Comparison of ENCODE assay signal across 11 mouse cellular contexts in the genomic region with DNA sequence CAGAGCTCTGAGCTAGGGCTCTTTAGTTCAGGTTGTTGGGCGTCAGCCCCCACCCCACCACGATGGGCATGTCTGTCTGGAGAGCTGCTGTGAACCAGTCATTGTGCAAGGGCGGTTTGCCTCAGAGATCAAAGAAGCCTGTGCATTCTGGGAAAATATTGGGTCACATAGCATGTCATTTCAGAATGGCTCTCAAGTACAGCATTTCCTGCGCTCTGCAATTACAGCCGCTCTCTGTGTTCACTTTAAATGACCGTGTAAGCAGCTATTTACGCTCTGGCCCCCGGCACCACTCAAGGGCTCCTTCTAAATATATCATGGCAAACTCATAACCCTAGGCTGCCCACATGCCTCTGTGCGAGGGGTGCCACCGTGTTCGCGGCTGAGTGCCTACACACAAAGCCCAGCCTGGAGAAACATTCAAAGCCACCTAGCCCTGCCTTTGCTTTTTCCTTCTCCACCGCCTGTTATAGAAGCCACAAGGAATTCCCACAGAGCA.
DNase-seq lines count a peak whose midpoint lies in the region; ATAC-seq lines count a peak whose summit lies in the region.
"Had no signal": no experiment of that assay in that cellular context is flagged by ENCODE, and none has a peak within 500 bp of the region (broad histone marks: within the 10 kb centered on the region; RNA-seq: fewer than 3 reads in every experiment).

No protein-coding gene starts in this region.

- no peaks in the 10 kb centered on the region; the same call in 1 of the 2 replicates for H3K9me3 ChIP-seq in heart, embryonic 10.5 days
- no peaks in the 10 kb centered on the region; the same call in 1 of the 2 replicates for H3K9me3 ChIP-seq in heart, embryonic 13.5 days
- H3K9me3 ChIP-seq in midbrain, embryonic 11.5 days (ENCODE audit: control insufficient read depth, low read length), result no peaks in the 10 kb centered on the region
- H3K9me3 ChIP-seq: limb, embryonic 12.5 days had no signal

- peaks cover 6% of the 10 kb centered on the region for H3K4me1 ChIP-seq in heart, embryonic 10.5 days
- peaks cover 12% of the 10 kb centered on the region for H3K4me1 ChIP-seq in heart, embryonic 13.5 days
- peaks cover 3% of the 10 kb centered on the region; the same call in 1 of the 2 replicates for H3K4me1 ChIP-seq in midbrain, embryonic 11.5 days (ENCODE audit: control insufficient read depth, insufficient read depth, low read length)

- H3K4me2 ChIP-seq in heart, embryonic 13.5 days, result 0 out of 2 replicates have a peak overlapping the region, but pooled peaks have one; percentile 10
- no peak overlapping the region for H3K4me2 ChIP-seq in midbrain, embryonic 11.5 days
- H3K4me2 ChIP-seq: limb, embryonic 12.5 days had no signal

- ATAC-seq in heart, embryonic 13.5 days (ENCODE audit: extremely low read depth, insufficient number of reproducible peaks, low FRiP score, low TSS enrichment), result no peak
- peak; percentile 55 for ATAC-seq in midbrain, embryonic 11.5 days (ENCODE audit: low FRiP score)

- no peaks in the 10 kb centered on the region for H3K36me3 ChIP-seq in heart, embryonic 10.5 days
- H3K36me3 ChIP-seq in heart, embryonic 13.5 days, result no peaks in the 10 kb centered on the region
- no peaks in the 10 kb centered on the region for H3K36me3 ChIP-seq in midbrain, embryonic 11.5 days (ENCODE audit: control insufficient read depth, insufficient read depth, low read length)
- H3K36me3 ChIP-seq: limb, embryonic 12.5 days had no signal

- peaks cover 48% of the 10 kb centered on the region for H3K27me3 ChIP-seq in heart, embryonic 10.5 days (ENCODE audit: insufficient read depth, poor library complexity, severe bottlenecking)
- peaks cover 25% of the 10 kb centered on the region for H3K27me3 ChIP-seq in heart, embryonic 13.5 days (replicated peaks)
- no peaks in the 10 kb centered on the region for H3K27me3 ChIP-seq in midbrain, embryonic 11.5 days (ENCODE audit: control insufficient read depth, insufficient read depth, low read length)
- H3K27me3 ChIP-seq: limb, embryonic 12.5 days had no signal

- H3K4me3 ChIP-seq in heart, embryonic 10.5 days, result no peak overlapping the region
- no peak overlapping the region for H3K4me3 ChIP-seq in heart, embryonic 13.5 days
- no peak overlapping the region for H3K4me3 ChIP-seq in midbrain, embryonic 11.5 days (ENCODE audit: low read depth, low read length)
- H3K4me3 ChIP-seq: limb, embryonic 12.5 days; myocyte had no signal

- 73% methylated on average over 13 of the region's 13 CpGs for WGBS in heart, embryonic 10.5 days
- WGBS in heart, embryonic 13.5 days, result 56% methylated on average over 13 of the region's 13 CpGs
- 55% methylated on average over 13 of the region's 13 CpGs for WGBS in midbrain, embryonic 11.5 days

- H3K9ac ChIP-seq in heart, embryonic 13.5 days, result no peak overlapping the region
- no peak overlapping the region for H3K9ac ChIP-seq in midbrain, embryonic 11.5 days (ENCODE audit: low read length)
- H3K9ac ChIP-seq: limb, embryonic 12.5 days had no signal

- peak; percentile 93 for DNase-seq in heart, adult 11 months
- DNase-seq in heart, embryonic 10.5 days (ENCODE audit: low spot score), result no peak
- DNase-seq in embryo, embryonic 10.5 days (ENCODE audit: low spot score), result peak; percentile 34
- peak; percentile 75 for DNase-seq in midbrain, embryonic 11.5 days (ENCODE audit: low spot score, missing footprints)
- no peak for DNase-seq in adrenal gland, postnatal 14 days
- no peak for DNase-seq in c-Kit-positive CD71-positive TER-119-positive erythroid progenitor cells, embryonic 14.5 days (ENCODE audit: low spot score)
- no peak for DNase-seq in adrenal gland, adult 18-20 months (ENCODE audit: low spot score in 2 of 2)
- DNase-seq: kidney, adult 11 months had no signal

- no peak overlapping the region for H3K27ac ChIP-seq in heart, embryonic 10.5 days
- H3K27ac ChIP-seq in heart, embryonic 13.5 days (replicated peaks), result peak overlapping the region; percentile 43
- H3K27ac ChIP-seq in midbrain, embryonic 11.5 days (ENCODE audit: low read depth, low read length), result no peak overlapping the region; the same call in 1 of the 2 replicates
- H3K27ac ChIP-seq: limb, embryonic 12.5 days had no signal

Comparison
In these comparisons a context has a peak if more than half of its experiments do, and no peak if none do; other contexts are left out.
1. DNase-seq: peak in heart, adult 11 months (single experiment), embryo, embryonic 10.5 days (single experiment) and midbrain, embryonic 11.5 days (single experiment); none in heart, embryonic 10.5 days (single experiment), adrenal gland, postnatal 14 days (single experiment), c-Kit-positive CD71-positive TER-119-positive erythroid progenitor cells, embryonic 14.5 days (single experiment) and adrenal gland, adult 18-20 months (0 of 2).